27 mouse cellular contexts compared by ENCODE assay signal in the genomic region with DNA sequence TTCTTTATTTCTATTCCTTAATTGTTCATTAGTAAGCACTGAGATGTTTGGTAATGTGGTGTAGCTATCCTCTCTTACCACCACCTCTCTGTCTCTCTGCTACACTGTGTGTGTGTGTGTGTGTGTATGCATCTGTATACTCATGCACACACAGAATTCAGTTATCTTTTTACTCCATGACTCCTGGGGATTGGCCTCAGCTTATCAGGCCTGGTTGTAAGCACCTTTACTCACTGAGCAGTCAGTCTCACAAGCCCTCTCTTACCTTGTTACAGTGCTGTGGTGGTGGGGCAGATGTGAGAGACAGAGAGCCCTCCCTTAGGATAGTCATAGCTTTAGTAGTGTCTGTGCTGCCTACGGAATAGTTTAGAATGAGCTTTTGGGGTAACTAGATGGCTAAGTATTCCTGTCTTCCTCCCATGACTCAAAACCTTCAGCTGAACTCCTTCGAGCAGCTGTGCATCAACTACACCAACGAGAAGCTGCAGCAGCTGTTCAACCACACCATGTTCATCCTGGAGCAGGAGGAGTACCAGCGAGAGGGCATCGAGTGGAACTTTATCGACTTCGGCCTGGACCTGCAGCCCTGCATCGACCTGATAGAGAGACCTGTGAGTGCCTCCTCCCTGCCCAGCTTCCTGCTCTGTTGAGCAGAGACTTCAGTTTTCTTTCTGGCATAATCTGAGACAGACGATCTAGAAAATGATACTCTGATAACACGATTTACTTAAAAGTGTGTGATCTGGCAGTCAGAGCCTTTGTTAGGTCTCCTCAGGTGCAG.
DNase-seq lines count a peak whose midpoint lies in the region; ATAC-seq and TF ChIP-seq lines count a peak whose summit lies in the region.
"Had no signal": no experiment of that assay in that cellular context is flagged by ENCODE, and none has a peak within 500 bp of the region (broad histone marks: within the 10 kb centered on the region; RNA-seq: fewer than 3 reads in every experiment).

No protein-coding gene starts in this region.

- no peaks in the 10 kb centered on the region for H3K36me3 ChIP-seq in spleen, adult 2 months (ENCODE audit: control insufficient read depth, insufficient read depth, low read length)
- H3K36me3 ChIP-seq in liver, embryonic 15.5 days (replicated peaks), result peaks cover 84% of the 10 kb centered on the region

- TF ChIP-seq POLR2A in spleen, adult 2 months (IDR thresholded peaks at IDR 0.05; ENCODE audit: low read depth, low read length), result no peak

- no peak overlapping the region for H3K4me3 ChIP-seq in spleen, adult 2 months (ENCODE audit: extremely low read depth, insufficient read depth, insufficient read length)
- peak overlapping the region; percentile 5 for H3K4me3 ChIP-seq in liver, embryonic 15.5 days (replicated peaks)
- H3K4me3 ChIP-seq: embryonic facial prominence, embryonic 10.5 days; forebrain, embryonic 13.5 days; gastrocnemius, adult 2 months; hindbrain, embryonic 10.5 days; layer of hippocampus, adult 2 months; limb, embryonic 12.5 days; midbrain, embryonic 10.5 days; neural tube, embryonic 15.5 days had no signal

- peak overlapping the region; percentile 41 for H3K4me2 ChIP-seq in liver, embryonic 15.5 days
- H3K4me2 ChIP-seq: forebrain, embryonic 13.5 days; heart, embryonic 11.5 days; limb, embryonic 12.5 days; neural tube, embryonic 15.5 days had no signal

- H3K27ac ChIP-seq in spleen, adult 2 months (ENCODE audit: insufficient read depth, low read length), result 0 out of 2 replicates have a peak overlapping the region, but pooled peaks have one; percentile 24
- H3K27ac ChIP-seq in liver, embryonic 15.5 days (replicated peaks), result peak overlapping the region; percentile 81
- H3K27ac ChIP-seq: embryonic facial prominence, embryonic 10.5 days; forebrain, embryonic 13.5 days; gastrocnemius, adult 2 months; hindbrain, embryonic 10.5 days; layer of hippocampus, adult 2 months; limb, embryonic 12.5 days; midbrain, embryonic 10.5 days; neural tube, embryonic 15.5 days had no signal

- ATAC-seq in liver, embryonic 15.5 days (ENCODE audit: insufficient read depth), result peak; percentile 91
- ATAC-seq: forebrain, embryonic 13.5 days; hindbrain, embryonic 16.5 days; intestine, embryonic 16.5 days had no signal

- no peak overlapping the region for H3K9ac ChIP-seq in liver, embryonic 15.5 days
- H3K9ac ChIP-seq: forebrain, embryonic 13.5 days; limb, embryonic 12.5 days; neural tube, embryonic 15.5 days had no signal

- no peaks in the 10 kb centered on the region for H3K27me3 ChIP-seq in spleen, adult 2 months (ENCODE audit: control insufficient read depth, insufficient read depth, low read length)
- H3K27me3 ChIP-seq in liver, embryonic 15.5 days, result no peaks in the 10 kb centered on the region
- H3K27me3 ChIP-seq: forebrain, embryonic 13.5 days; limb, embryonic 12.5 days; neural tube, embryonic 15.5 days had no signal

- TF ChIP-seq CTCF in spleen, adult 2 months (IDR thresholded peaks at IDR 0.05; ENCODE audit: extremely low read depth, insufficient read depth, insufficient read length, insufficient replicate concordance), result no peak

- H3K9me3 ChIP-seq in liver, embryonic 15.5 days (replicated peaks), result no peaks in the 10 kb centered on the region
- H3K9me3 ChIP-seq: embryonic facial prominence, embryonic 10.5 days; forebrain, embryonic 13.5 days; hindbrain, embryonic 10.5 days; limb, embryonic 12.5 days; midbrain, embryonic 10.5 days; neural tube, embryonic 15.5 days had no signal

- DNase-seq in spleen, adult 2 months (ENCODE audit: low read depth in 1 of 2, low spot score in 2 of 2), result no peak
- no peak for DNase-seq in spleen, postnatal 14 days (ENCODE audit: low spot score in 2 of 2)
- DNase-seq in induced T-regulatory cell, adult 2 months (ENCODE audit: low read depth), result peak; percentile 3
- no peak for DNase-seq in ovary, postnatal 14 days (ENCODE audit: low spot score)
- DNase-seq in kidney, postnatal 36 days, result no peak
- DNase-seq in T-cell, adult 2 months (ENCODE audit: low spot score), result no peak
- DNase-seq: adrenal gland, postnatal 14 days; cerebellum, adult 11 months; cerebellum, postnatal 10 days; gastrocnemius, adult 2 months; kidney, adult 9 months; kidney, postnatal 14 days; layer of hippocampus, postnatal 36 days; lung, adult 2 months; lung, postnatal 14 days; thymus, postnatal 25 days had no signal

- H3K4me1 ChIP-seq in spleen, adult 2 months (ENCODE audit: control insufficient read depth, insufficient read depth, insufficient read length), result no peaks in the 10 kb centered on the region
- peaks cover 46% of the 10 kb centered on the region for H3K4me1 ChIP-seq in liver, embryonic 15.5 days (replicated peaks)
- H3K4me1 ChIP-seq: embryonic facial prominence, embryonic 10.5 days; hindbrain, embryonic 10.5 days; limb, embryonic 12.5 days; midbrain, embryonic 10.5 days had no signal

- 59% methylated on average over 10 of the region's 10 CpGs for WGBS in spleen, adult 2 months
- 36% methylated on average over 10 of the region's 10 CpGs for WGBS in liver, embryonic 15.5 days (ENCODE audit: insufficient replicate concordance)
